8 mouse cellular contexts compared by ENCODE assay signal in the genomic region with DNA sequence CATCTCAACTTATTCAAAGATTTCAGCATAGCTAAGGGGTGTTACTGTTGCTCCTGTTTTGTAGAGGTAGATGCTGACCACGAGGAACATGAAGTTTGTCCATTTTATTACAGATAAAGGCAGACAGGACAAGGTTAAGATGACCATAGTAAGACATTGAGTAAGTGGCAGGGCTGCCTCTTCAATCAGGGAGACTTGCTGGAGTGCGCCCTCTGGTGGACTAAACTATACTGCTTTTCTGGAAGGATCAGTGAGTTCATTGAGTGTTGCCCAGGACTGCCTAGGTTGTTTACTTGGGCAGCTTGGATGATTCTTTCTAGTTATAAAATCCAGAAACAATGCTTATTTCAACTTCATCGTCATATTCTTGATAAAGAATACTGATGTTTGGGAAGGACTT. TPM values are rescaled to one million over a fixed set of nuclear protein-coding genes. Genes with fewer than 3 reads are reported as not detected.
DNase-seq lines count a peak whose midpoint lies in the region; ATAC-seq and TF ChIP-seq lines count a peak whose summit lies in the region.

No protein-coding gene starts in this region.

- no peak overlapping the region for H3K27ac ChIP-seq in kidney, embryonic 16.5 days (ENCODE audit: low read length)
- H3K27ac ChIP-seq in forebrain, embryonic 12.5 days = no peak overlapping the region
- no peak overlapping the region for H3K27ac ChIP-seq in spleen, adult 2 months (ENCODE audit: insufficient read depth, low read length)

- peak; percentile 65; the same call in 1 of the 2 replicates for TF ChIP-seq CTCF in spleen, adult 2 months (IDR thresholded peaks at IDR 0.05; ENCODE audit: extremely low read depth, insufficient read depth, insufficient read length, insufficient replicate concordance)

- H3K9ac ChIP-seq in kidney, embryonic 16.5 days (replicated peaks; ENCODE audit: low read length) = no peak overlapping the region
- H3K9ac ChIP-seq in forebrain, embryonic 12.5 days = no peak overlapping the region

- no peaks in the 10 kb centered on the region for H3K27me3 ChIP-seq in kidney, embryonic 16.5 days (ENCODE audit: insufficient read depth, low read length)
- H3K27me3 ChIP-seq in forebrain, embryonic 12.5 days = no peaks in the 10 kb centered on the region
- H3K27me3 ChIP-seq in spleen, adult 2 months (ENCODE audit: control insufficient read depth, insufficient read depth, low read length) = no peaks in the 10 kb centered on the region

- H3K4me1 ChIP-seq in kidney, embryonic 16.5 days (ENCODE audit: insufficient read depth, low read length) = no peaks in the 10 kb centered on the region
- H3K4me1 ChIP-seq in forebrain, embryonic 12.5 days = no peaks in the 10 kb centered on the region
- no peaks in the 10 kb centered on the region for H3K4me1 ChIP-seq in spleen, adult 2 months (ENCODE audit: control insufficient read depth, insufficient read depth, insufficient read length)

- H3K36me3 ChIP-seq in kidney, embryonic 16.5 days (ENCODE audit: insufficient read depth, low read length) = no peaks in the 10 kb centered on the region
- H3K36me3 ChIP-seq in forebrain, embryonic 12.5 days (replicated peaks) = no peaks in the 10 kb centered on the region
- H3K36me3 ChIP-seq in spleen, adult 2 months (ENCODE audit: control insufficient read depth, insufficient read depth, low read length) = no peaks in the 10 kb centered on the region

- no peaks in the 10 kb centered on the region for H3K9me3 ChIP-seq in kidney, embryonic 16.5 days (ENCODE audit: low read length)
- H3K9me3 ChIP-seq in forebrain, embryonic 12.5 days = no peaks in the 10 kb centered on the region

- WGBS in kidney, embryonic 16.5 days = 9% methylated on average over 3 of the region's 3 CpGs
- WGBS in forebrain, embryonic 12.5 days = 10% methylated on average over 3 of the region's 3 CpGs
- 14% methylated on average over 3 of the region's 3 CpGs for WGBS in spleen, adult 2 months

- no peak overlapping the region for H3K4me2 ChIP-seq in kidney, embryonic 16.5 days (replicated peaks; ENCODE audit: low read depth, low read length)
- H3K4me2 ChIP-seq in forebrain, embryonic 12.5 days = no peak overlapping the region

- H3K4me3 ChIP-seq in kidney, embryonic 16.5 days (ENCODE audit: low read length) = no peak overlapping the region
- no peak overlapping the region for H3K4me3 ChIP-seq in forebrain, embryonic 12.5 days (replicated peaks)
- H3K4me3 ChIP-seq in spleen, adult 2 months (ENCODE audit: extremely low read depth, insufficient read depth, insufficient read length) = no peak overlapping the region

- ATAC-seq in kidney, embryonic 16.5 days (ENCODE audit: low FRiP score, low TSS enrichment) = no peak
- ATAC-seq in forebrain, embryonic 12.5 days (ENCODE audit: low FRiP score) = peak; percentile 57

- peak; percentile 45 for DNase-seq in kidney, adult 11 months
- DNase-seq in c-Kit-positive CD71-positive TER-119-negative erythroid progenitor cells, embryonic 14.5 days (ENCODE audit: low read depth) = peak; percentile 40
- peak; percentile 41 for DNase-seq in hindlimb bud, embryonic 11.5 days (ENCODE audit: extremely low spot score, low read depth, low spot score)
- peak; percentile 56 for DNase-seq in left cerebral cortex, adult 11 months (ENCODE audit: low spot score)
- DNase-seq in mesoderm, embryonic 11.5 days (ENCODE audit: low read depth, low spot score) = peak; percentile 74
- peak in 1 of 2 experiments; percentile 42 for DNase-seq in spleen, adult 2 months (ENCODE audit: low read depth in 1 of 2, low spot score in 2 of 2)

- TF ChIP-seq POLR2A in spleen, adult 2 months (IDR thresholded peaks at IDR 0.05; ENCODE audit: low read depth, low read length) = no peak

RNA-seq across cellular contexts. Expression of a gene that starts 47.1 kb away (rescaled TPM):
- 1.6 and 1.8 TPM in 2 replicates for polyA plus RNA-seq in kidney, embryonic 16.5 days (2015; fragmentation: Nextera tagmentation; extraction: Ambion mirVana)
- 0.29 and 0.32 TPM in 2 replicates for polyA plus RNA-seq in forebrain, embryonic 12.5 days (2016; fragmentation: Nextera tagmentation; extraction: Ambion mirVana)
- 0.16 and 0.18 TPM in 2 replicates for polyA plus RNA-seq in spleen, adult 2 months (2012; rRNA removed)

RNA-seq across cellular contexts. Expression of a gene that starts 56.5 kb away (rescaled TPM):
- not detected in 2 replicates for polyA plus RNA-seq in kidney, embryonic 16.5 days (2015; fragmentation: Nextera tagmentation; extraction: Ambion mirVana)
- polyA plus RNA-seq in forebrain, embryonic 12.5 days (2016; fragmentation: Nextera tagmentation; extraction: Ambion mirVana) = not detected in 2 replicates
- polyA plus RNA-seq in spleen, adult 2 months (2012; rRNA removed) = not detected in 2 replicates
